Mouse (Mus musculus): ENCODE measurements around the gene Surf1.

Surf1 gene

DNA sequence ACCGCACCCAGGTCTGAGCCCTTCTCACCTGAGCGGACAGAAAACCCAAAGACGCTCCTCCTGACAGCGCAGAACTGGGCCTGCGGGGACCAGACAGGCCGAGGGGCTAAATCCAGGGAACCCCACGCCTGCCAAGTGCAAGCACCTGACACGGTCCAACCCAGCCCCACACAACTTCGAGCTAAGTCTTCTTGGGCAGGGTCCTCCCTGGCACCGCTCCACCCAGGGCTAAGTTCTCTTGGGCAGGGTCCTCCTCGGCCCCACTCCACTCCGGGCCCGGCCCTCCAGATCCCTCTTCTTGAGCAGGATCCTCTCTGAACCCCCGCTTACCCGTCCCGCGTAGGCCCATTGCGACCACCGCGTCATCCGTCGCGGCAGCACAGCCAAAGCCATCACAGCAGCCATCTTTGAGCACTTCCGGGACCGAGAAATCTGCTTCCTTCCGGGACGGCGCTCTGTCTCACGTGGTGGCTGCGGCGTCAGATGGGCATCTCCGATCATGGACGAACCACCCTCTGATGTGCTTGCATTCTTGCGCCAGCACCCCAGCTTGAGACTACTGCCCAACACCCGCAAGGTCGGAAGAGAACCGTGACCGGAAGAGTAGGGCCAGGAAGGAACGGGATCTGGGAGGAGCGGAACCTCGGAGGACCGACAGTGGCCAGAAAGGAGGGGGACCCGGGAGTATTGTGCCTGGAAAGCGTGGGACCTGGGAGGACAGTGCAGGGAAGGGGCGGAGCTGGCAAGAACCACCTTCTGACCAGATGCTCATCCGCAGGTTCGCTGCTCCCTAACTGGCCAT, at the start of gene Surf1, which contains the start of gene Surf2:
Gene Surf1 (minus strand): TSS at position 604 of the 802 bp plus-strand sequence.
Gene Surf2 (plus strand): TSS at position 441 of the 802 bp plus-strand sequence.
- peak; percentile 84 to 90 for DNase-seq (ENCODE audit: low spot score in 2 of 2)

DNA sequence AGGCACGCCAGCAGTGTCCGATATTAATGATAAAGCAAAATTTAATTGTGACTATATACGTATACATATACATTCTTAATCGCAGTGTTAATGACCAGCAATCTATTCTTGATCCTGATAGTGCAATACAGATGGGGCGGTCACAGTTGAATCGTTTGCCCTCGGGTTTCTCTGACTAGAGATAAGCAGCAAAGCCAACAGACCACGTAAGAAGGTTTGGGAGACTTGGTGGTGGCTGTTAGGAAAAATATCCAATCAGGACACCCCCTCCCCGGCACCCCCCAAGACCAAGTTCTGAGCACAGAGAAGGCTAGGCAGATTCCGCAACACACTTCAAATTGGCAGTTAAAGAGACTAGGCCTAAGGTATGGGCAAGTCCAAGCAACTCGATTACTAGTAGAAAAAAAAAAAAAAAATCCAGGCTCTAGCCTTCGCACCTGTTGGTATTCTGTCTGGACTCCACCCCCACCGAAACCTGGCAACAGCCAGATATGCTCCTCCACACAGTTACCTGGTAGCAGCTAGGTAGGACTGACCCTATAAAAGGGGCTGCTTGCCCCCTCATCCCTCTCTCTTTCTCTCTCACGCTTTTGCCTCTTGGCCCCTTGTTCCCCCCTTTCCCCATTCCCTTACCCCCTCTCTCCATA, 48.5 kb upstream of the Surf1 start:
- no peak for DNase-seq (ENCODE audit: low spot score in 2 of 2)

DNA sequence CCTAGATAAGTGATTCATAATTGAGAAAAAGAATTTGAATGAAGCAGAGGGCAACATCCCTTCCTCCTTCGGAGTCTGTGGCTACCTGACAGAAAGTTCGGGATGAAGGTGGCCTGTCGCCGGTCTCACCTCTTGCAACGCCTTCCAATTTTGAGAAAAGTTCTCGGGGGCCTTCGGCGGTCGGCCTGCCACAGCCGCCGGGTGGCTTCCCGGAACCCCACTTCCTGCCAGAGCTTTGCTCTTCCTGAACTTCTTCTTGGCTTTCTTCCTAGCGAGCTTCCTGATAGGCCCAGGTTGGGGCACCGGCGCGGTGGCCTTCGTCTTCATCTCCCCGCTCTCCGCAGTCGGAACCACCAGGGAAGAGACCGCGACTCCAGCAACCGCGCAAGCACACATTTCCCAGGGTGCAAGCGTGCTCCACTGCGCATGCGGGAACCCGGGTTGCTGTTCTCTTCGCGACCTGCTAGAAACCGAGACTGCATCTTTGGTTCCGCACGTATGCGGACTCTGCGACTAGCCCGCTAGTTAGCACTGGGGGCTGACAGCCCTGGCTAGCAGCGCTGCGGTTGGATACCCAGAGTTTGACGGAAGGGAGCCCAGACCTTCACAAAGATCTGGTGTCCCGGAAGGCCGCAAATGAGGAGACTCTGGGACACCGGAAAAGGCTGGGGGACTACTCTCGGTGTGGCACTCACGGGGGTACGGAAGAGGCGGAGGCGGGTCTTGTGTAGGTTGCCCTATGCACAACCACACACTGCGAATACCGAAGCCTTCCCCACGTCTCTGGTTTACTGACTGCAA, 47.8 kb upstream of the Surf1 start, which contains the start of gene Rexo4:
Gene Rexo4 (minus strand): TSS at position 464 of the 801 bp plus-strand sequence.
- DNase-seq (ENCODE audit: low spot score in 2 of 2): peak; percentile 91 to 94

DNA sequence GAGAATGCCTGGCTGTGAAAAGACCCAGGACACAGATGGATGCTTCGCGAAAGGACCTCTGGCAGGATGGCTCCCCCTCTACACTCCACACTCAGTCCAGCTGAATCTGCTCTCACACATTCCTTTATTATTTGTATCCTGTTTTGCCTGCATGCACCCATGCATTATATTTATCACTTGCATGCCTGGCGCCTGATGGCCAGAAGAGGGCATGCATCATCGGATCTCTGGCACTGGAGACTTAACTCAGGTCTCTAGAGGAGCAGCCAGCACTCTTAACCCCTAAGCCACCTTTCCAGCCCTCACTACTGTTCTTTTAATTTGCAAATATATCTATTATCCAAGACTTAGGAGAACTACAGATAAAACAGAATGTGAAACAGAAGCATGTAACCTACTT, 44.4 kb upstream of the Surf1 start:
- no peak for DNase-seq (ENCODE audit: low spot score in 2 of 2)

DNA sequence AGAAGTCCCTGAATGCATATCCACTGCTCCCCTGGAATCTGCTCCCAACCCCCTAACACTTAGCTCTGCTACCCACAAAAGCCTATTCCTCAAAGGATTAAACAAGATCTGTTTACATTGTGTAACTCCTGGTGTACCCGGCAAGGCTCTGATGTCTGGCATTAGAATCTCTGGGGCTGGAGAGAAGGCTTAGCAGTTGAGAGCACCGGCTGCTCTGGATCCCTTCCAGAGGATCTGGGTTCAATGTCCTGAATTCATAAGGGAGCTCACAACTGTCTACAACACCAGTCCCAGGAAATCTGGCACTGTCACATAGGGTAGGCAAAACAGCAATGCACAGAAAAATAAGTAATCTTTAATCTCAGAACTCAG, 41.1 kb upstream of the Surf1 start:
- no peak for DNase-seq (ENCODE audit: low spot score in 2 of 2)

DNA sequence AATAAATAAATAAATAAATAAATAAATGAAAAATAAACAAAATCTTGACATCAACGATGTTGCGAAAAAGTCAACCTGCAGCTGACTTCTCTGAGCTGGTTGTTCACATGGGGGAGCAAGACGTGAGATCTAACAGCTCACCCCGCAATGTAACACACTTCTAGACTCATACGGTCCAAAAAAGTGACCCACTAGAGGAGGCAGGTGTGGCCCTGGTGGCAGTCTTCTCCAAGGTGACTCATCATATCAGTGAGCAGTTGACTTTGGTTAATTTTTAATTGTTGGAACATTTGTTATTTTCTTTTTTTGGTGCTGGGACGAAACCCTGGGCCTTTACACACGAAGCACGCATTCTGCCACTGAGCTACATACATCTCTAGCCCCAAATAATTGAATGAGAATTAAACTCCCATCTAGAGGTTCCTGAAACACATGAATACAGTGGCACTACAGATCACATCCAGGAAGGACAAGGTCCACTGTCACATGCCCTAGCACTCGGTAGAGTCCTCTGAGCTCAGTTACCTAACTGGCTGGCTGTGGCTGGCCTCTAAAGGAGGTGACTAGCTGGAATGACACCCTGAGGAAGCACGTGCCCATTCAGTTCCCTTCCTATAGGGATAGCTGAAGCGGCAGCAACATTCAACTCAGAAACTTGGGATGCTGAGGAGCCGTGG, 40.6 kb upstream of the Surf1 start:
- no peak for DNase-seq (ENCODE audit: low spot score in 2 of 2)

DNA sequence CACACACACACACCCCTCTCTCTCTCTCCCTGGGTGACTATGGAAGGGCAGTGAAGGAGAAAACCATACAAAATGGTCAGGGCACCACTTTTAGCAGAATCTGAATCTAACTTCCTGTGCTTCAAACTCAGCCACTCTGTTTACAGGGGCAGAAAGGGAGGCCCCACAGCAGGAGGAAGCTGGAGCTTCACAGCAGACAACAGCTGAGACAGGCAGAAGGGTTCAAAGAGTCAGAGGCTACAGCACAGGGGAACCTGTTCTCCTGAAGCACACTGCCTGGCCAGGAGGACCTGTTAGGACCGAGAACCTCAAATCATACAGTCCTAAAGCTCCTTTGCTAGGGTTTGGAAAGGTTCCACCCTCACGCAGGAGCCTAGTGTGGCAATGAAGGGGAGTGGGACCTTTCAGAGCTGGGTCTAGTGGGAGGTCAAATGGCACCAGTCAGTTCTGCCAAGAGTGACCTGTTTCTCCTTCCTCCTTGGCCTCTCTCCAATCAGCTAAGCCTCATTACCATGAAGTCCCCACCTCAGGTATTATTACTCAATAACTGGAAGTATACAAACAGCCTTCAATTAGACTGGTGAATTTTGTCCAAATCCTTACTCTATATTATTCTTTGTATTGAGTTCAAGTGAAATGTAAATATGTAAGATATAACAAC, 38.5 kb upstream of the Surf1 start:
- no peak for DNase-seq (ENCODE audit: low spot score in 2 of 2)

DNA sequence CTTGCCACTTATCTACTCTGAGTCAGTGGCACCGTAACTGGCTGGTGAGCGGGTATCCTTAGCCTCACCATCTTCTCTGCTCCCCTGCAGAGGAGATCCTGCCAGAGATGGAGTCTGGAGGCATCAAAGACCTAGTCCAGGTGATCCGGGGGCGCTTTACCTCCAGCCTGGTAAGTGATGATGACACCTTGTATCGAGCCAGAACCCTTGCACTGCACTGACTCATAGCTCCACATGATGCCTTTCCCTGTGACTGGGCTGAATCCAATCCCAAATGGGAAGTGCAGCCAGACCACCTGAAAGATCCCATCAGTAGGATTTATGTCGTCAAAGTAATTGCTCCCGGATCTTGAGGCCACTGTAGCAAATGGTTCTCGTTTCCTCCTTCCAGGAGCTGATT, 36.5 kb upstream of the Surf1 start:
- no peak for DNase-seq (ENCODE audit: low spot score in 2 of 2)

DNA sequence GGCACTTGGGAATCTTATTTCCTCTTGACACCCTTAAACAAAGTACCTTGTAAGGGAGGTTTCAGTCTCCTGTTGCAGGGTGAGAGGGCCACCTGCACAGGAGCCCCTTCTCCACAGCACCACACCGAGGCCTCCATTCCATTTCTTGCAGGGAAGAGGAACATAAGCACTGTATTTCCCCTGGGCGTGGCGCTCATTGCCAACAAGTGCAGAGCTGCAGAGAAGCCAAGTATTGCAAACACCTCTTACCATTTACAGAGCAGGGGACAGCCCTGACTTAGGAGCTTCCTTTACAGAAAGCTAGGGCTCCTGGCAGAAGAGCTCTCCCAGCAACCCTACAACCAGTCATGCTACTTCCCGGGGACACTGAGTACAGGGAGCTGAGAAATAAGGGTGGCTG, 35.9 kb upstream of the Surf1 start:
- no peak for DNase-seq (ENCODE audit: low spot score in 2 of 2)

DNA sequence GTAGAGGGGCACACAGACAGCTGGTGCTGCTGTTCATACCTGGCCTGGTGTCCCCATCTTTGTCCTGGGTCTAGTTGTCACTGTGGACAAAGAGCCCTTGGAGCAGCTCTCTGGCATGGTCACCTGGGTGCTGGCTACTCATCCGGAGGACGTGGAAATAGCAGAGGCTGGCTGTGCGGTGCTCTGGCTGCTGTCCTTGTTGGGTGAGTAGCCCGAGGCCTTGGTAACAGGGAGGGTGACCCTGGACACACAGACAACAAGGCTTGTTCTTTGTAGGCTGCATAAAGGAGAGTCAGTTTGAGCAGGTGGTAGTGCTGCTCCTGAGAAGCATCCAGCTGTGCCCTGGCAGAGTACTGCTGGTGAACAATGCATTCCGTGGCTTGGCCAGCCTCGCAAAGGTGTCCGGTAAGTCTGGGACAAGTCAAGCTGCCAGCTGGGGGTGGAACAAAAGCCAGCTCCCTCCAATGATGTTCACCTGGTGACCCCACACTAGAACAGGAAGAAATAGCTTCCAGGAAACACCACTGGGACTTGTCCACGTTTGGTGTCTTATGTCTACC, 35.1 kb upstream of the Surf1 start:
- DNase-seq (ENCODE audit: low spot score in 2 of 2): no peak

DNA sequence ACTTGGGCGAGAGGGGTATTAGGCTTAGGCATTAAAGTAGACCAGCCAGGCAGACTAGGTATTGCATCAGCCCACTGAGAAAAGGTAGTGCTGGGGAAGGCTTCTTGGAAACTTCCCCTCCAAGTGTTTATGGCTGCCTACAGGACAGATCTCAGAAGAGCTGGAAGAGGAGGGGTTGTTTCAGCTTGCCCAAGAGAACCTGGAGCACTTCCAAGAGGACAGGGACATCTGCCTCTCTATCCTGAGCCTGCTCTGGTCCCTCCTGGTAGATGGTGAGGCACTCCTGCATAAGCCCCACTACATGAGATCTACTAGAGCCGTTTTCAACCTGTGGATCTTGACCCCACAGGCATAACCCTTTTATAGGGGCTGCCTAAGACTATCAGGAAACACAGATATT, 34.1 kb upstream of the Surf1 start:
- no peak for DNase-seq (ENCODE audit: low spot score in 2 of 2)

DNA sequence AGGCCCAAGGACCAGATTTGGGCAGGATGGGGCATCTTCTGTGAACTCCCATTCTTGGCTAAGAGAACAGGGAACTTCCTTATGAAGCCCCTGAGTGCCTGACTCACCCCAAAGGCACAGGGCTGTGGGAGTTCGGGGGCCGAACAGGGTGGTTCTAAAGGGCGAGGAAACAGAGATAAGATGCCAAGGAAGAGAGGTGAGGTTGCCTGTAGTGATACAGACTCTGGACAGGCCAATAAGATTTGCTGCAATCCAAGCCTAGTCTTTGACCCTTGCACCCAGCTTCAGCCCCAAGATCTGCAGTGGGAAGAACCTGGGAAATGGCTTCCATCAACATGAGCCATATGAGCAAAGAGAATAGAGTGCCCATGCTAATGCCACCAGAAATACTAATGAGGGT, 26.9 kb upstream of the Surf1 start:
- DNase-seq (ENCODE audit: low spot score in 2 of 2): no peak

DNA sequence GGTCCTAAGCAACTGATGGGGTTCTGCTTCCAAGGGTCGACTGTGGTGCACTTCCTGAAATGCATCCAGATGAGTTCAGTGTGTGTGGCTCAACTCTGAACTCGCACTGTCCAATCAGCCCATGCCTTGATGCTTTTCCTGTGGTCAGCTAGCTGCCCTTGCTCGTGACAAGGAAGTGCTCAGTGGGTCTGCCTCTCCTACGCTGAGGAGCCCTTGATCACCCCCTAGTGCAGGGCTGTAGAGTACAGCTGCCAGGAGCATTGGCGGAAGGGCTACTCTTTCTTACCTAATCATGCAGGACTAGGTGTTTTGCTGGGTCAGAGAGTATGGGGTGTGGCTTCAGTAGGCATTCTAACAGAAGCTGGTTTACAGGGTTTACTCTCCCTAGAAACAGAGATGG, 25.2 kb upstream of the Surf1 start:
- no peak for DNase-seq (ENCODE audit: low spot score in 2 of 2)

DNA sequence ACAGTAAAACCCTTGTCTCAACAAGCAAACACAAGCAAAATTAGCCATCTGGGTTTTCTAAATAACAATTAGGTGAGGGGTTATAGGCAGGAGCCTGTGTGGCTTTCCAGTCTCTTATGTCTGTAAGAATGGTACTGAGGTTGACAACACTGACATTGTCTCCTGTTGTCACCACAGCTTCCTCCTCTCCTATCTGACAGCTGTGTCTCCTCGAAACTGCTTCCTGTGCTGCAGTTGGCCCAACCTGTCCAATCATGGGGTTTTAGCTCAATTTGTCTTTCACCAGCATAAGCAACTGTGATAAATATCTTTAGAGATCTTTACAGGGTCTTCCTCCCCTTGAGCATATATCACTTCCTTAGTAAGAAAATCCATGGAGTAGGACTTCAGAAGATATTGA, 20.1 kb upstream of the Surf1 start:
- no peak for DNase-seq (ENCODE audit: low spot score in 2 of 2)

DNA sequence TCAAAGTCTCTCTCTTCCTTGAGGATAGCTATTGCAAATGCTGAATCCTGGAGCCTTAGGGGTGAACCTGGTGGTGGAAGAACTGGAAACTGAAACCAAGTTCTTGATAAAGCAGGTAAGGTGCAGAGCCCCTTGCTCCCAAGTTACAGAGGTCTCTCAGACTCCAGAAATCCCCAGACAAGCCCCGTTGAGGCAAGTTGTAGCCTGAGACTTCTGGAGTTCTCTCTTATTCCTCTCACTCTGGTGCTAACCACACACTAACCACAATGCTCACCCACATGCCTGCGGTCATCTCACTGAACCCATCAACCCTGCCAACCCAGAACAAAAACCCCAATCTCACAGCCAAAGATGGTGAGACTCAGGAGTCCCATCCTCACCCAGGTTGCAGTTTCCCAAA, 19.0 kb upstream of the Surf1 start:
- no peak for DNase-seq (ENCODE audit: low spot score in 2 of 2)

DNA sequence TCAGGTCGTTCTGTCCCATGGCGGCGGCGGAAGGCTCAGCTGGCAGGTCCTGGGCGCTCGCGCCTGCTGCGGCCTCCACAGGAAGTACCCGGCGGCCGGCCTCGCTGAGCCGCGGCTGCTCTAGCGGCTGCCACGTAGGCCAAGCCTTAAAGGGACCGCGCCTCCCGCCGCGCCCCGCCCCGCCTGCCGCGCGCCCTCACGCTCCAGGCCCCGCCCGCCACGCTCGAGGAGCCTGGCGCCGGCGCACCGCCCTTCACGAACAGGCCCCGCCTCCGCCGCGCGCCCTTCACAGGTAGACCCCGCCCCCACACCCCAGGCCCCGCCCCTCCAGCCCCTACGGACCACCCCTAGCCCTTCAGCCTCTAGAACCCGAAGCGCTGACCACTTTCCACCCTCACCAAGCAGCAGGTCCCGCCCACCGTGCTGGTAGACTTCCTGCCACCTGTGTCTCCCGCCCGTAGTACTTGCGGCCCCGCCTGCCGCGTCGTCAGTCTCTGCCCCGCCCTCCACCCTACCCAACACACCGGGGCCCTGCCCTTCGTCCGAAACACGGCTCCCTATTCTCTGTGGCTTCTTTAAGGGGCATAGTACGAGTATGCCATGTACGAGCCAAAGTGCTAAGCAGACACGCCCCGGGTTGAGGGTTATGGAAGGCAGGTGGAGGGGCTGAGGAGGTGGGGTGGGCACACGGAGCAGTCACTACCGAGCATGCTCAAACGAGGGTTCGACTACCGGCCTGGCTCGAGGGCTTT, 17.1 kb upstream of the Surf1 start, which contains the start of the genes Surf4 and Stkld1:
Gene Surf4 (minus strand): TSS at position 625 of the 752 bp plus-strand sequence.
Gene Stkld1 (plus strand): TSS at position 744 of the 752 bp plus-strand sequence.
- peak; percentile 88 to 92 for DNase-seq (ENCODE audit: low spot score in 2 of 2)

DNA sequence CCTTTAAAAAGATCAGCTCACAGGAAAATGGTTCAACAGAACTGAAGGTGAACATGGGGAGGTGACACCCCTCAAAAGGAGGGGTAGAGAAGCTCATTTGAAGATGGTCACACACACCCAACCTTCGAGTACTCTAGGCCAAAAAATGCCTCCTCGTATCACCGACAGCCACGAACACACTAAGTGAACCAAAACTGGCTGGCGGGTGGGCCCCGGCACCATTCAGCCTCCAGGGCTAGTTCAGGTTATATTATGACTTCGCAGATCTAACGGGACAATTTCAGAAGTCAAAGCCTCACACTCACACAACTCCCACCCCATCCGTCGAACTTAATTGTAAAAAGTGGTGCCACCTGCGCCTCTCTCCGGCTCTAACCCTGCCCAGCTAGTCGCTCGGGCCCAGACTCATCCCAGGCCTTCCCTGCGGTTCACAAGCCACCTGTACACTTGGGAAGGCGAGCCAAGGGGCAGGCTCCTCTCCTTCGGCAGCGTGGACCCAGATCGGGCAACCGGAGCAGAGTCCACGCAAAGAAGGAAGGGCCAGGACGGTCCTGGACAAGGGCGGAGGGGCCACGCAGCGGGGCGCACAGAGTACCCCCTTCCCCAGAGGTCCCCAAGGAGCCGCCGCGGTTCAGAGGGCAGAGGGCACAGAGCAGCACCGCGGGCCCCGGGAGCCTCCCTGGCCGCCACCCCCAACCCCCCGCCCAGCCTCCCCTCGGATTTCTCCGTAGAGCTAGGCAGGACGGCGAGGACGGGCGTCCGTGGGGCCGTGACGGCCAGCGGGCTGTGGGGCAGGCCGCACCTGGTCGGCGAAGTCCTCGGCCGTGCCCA, 16.4 kb upstream of the Surf1 start:
- DNase-seq (ENCODE audit: low spot score in 2 of 2): no peak

DNA sequence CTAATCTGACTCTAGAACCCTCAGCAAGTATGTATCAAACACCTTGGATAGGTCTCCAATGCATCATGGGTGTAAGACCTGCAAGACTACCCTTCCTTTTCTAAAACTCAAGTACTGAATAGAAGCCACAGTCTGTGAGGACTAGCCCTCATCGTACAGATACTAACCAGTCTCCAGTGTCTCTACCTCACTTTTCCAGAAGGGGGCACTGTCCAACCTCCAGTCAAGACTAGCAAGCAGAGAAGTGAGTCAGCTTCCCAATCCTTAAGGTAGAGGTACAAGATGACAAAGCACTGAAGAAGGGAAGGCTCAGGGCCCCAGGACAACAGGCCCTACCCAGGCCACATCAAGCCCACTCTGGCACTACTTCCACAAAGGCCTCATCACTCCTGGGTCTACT, 14.1 kb upstream of the Surf1 start:
- peak in 1 of 2 experiments; percentile 58 for DNase-seq (ENCODE audit: low spot score in 2 of 2)
